ENCODE assay signal across 8 mouse cellular contexts in the genomic region with DNA sequence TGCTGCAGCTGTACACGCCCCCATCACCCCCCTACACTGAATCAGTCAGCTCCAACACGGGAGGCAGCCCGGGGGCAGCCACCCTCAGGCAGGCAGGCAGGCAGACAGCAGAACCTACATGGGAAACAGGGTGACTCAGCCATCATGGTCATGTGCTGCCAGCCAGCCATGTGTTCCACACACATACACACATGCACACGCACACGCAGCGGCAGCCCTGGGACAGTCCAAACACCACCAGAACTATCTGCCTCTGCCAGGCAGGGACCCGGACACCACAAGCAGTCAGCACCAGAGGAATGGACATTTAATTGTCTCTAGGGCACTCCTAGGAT. TPM values are rescaled to one million over a fixed set of nuclear protein-coding genes. Genes with fewer than 3 reads are reported as not detected.
DNase-seq lines count a peak whose midpoint lies in the region; TF ChIP-seq lines count a peak whose summit lies in the region.

No protein-coding gene starts in this region.

- peak overlapping the region; percentile 86 for H3K4me3 ChIP-seq in olfactory bulb, adult 2 months (ENCODE audit: insufficient read depth, low read depth, low read length)

- peaks cover 60% of the 10 kb centered on the region for H3K4me1 ChIP-seq in olfactory bulb, adult 2 months (ENCODE audit: control insufficient read depth, insufficient read depth, low read length)

- TF ChIP-seq CTCF in olfactory bulb, adult 2 months (IDR thresholded peaks at IDR 0.05; ENCODE audit: insufficient read depth, low read depth, low read length), result no peak

- intact Hi-C loops in gastrocnemius, postnatal 14 days (cut with DNase I; ENCODE audit: low total_unique reads), result no loop called here

- DNase-seq in adrenal gland, adult 2 months, result peak; percentile 14
- no peak for DNase-seq in adrenal gland, postnatal 36 days
- peak; percentile 75 to 79 for DNase-seq in right cerebral cortex, adult 2 months (ENCODE audit: low spot score in 2 of 2)
- no peak for DNase-seq in right cerebral cortex, postnatal 4 days
- peak; percentile 78 to 79 for DNase-seq in left cerebral cortex, adult 9 months (ENCODE audit: low spot score in 2 of 2)
- no peak for DNase-seq in gastrocnemius, postnatal 14 days
- DNase-seq in cerebellum, postnatal 36 days, result no peak

- H3K27ac ChIP-seq in olfactory bulb, adult 2 months (ENCODE audit: insufficient read depth, low read depth, low read length), result peak overlapping the region; percentile 58

- whole genome bisulfite sequencing in olfactory bulb, adult 2 months, result 38% methylated on average over 7 of the region's 7 CpGs

- TF ChIP-seq POLR2A in olfactory bulb, adult 2 months (IDR thresholded peaks at IDR 0.05; ENCODE audit: insufficient read depth, low read depth, low read length), result no peak

RNA-seq across cellular contexts. Expression of gene Sh3bgrl3, which starts 1.5 kb away (rescaled TPM):
- 100 to 1,000 TPM in 1 of 2 experiments, 10 to 100 TPM in 1; 99.6 to 109 TPM for total RNA-seq in adrenal gland, adult 2 months (2021)
- polyA plus RNA-seq in adrenal gland, adult 2 months (2012; rRNA removed), result 380 and 502 TPM in 2 replicates
- 10 to 100 TPM; 66.8 to 86.5 TPM for total RNA-seq in adrenal gland, postnatal 36 days (2021)
- polyA plus RNA-seq in olfactory bulb, adult 2 months (2012; ENCODE audit: insufficient read depth, insufficient read length, low replicate concordance, missing spikeins), result 1,207 TPM in 1 of 2 replicates, not detected in the other
- total RNA-seq in gastrocnemius, postnatal 14 days (2021), result 10 to 100 TPM; 30.4 to 37.5 TPM

RNA-seq across cellular contexts. Expression of gene Ubxn11, which starts 24.7 kb away (rescaled TPM):
- 1 to 10 TPM; 5.4 to 6.7 TPM for total RNA-seq in adrenal gland, adult 2 months (2021)
- 7.5 and 10.1 TPM in 2 replicates for polyA plus RNA-seq in adrenal gland, adult 2 months (2012; rRNA removed)
- total RNA-seq in adrenal gland, postnatal 36 days (2021), result 1 to 10 TPM; 5.2 to 8.5 TPM
- not detected in 2 replicates for polyA plus RNA-seq in olfactory bulb, adult 2 months (2012; ENCODE audit: insufficient read depth, insufficient read length, low replicate concordance, missing spikeins)
- total RNA-seq in gastrocnemius, postnatal 14 days (2021), result 1 to 10 TPM in 1 of 2 experiments, under 1 TPM in 1; 0.70 to 1.2 TPM

RNA-seq across cellular contexts. Expression of gene Cd52, which starts 32.2 kb away (rescaled TPM):
- 10 to 100 TPM; 17.0 to 23.2 TPM for total RNA-seq in adrenal gland, adult 2 months (2021)
- 9.5 and 9.7 TPM in 2 replicates for polyA plus RNA-seq in adrenal gland, adult 2 months (2012; rRNA removed)
- 10 to 100 TPM; 10.9 to 12.0 TPM for total RNA-seq in adrenal gland, postnatal 36 days (2021)
- not detected in 2 replicates for polyA plus RNA-seq in olfactory bulb, adult 2 months (2012; ENCODE audit: insufficient read depth, insufficient read length, low replicate concordance, missing spikeins)
- 1 to 10 TPM in 1 of 2 experiments, under 1 TPM in 1; 0.51 to 1.7 TPM for total RNA-seq in gastrocnemius, postnatal 14 days (2021)

RNA-seq across cellular contexts. Expression of gene Cep85, which starts 59.8 kb away (rescaled TPM):
- 10 to 100 TPM; 14.4 to 17.5 TPM for total RNA-seq in adrenal gland, adult 2 months (2021)
- polyA plus RNA-seq in adrenal gland, adult 2 months (2012; rRNA removed), result 27.3 and 36.1 TPM in 2 replicates
- 10 to 100 TPM; 15.6 to 20.4 TPM for total RNA-seq in adrenal gland, postnatal 36 days (2021)
- 428 TPM in 1 of 2 replicates, not detected in the other for polyA plus RNA-seq in olfactory bulb, adult 2 months (2012; ENCODE audit: insufficient read depth, insufficient read length, low replicate concordance, missing spikeins)
- 10 to 100 TPM; 31.9 to 49.8 TPM for total RNA-seq in gastrocnemius, postnatal 14 days (2021)

Comparison
In these comparisons a context has a peak if more than half of its experiments do, and no peak if none do; other contexts are left out.
1. DNase-seq: peak in adrenal gland, adult 2 months (single experiment), right cerebral cortex, adult 2 months (2 of 2) and left cerebral cortex, adult 9 months (2 of 2); none in adrenal gland, postnatal 36 days (0 of 2), right cerebral cortex, postnatal 4 days (single experiment), gastrocnemius, postnatal 14 days (single experiment) and cerebellum, postnatal 36 days (0 of 2).
2. RNA of gene Cd52, which starts 32.2 kb away (total RNA-seq): 17.0 to 23.2 TPM in adrenal gland, adult 2 months and 10.9 to 12.0 TPM in adrenal gland, postnatal 36 days; 0.51 to 1.7 TPM in gastrocnemius, postnatal 14 days; every median in the first group is over 4 times any median in the second.